Mouse (Mus musculus) cerebellum, adult 18-20 months (tissue): ENCODE results near the gene Ube2dnl1.

Source experiments
- DNase-seq, 2 experiments: peaks; one replicate each; pipeline ENCODE4 v3.0.0; 2021

Ube2dnl1 gene

DNA sequence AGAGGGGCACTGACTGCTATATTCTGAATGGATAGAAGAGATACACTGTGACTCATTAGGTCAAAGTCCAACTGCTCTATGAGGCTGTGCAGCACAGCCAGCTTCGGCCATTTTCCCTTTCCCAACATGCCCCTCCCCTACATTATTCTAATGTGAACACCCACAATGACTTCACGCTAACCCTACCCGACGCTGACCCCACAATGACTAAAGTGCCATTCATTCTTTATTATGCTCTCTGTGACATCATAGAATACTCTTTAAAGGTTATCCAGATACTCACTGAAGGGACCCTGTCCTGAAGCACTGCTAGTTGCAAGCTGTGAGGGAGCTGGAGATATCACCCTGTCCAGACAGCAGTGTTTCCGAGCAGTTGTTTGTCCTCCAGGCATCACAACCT is at the start of gene Ube2dnl1:
Gene Ube2dnl1, plus strand, starts transcription at position 301 of the 400 bp plus-strand sequence.
- DNase-seq, result no peak

- no peak for DNase-seq
Observed at GRCm38 (mm10) chrX:114895489-114895888, 9.3 kb upstream of the Ube2dnl1 start.

GRCm38 (mm10) chrX:114897506-114897905 is 7.3 kb upstream of the Ube2dnl1 start:
- DNase-seq, result no peak

DNA sequence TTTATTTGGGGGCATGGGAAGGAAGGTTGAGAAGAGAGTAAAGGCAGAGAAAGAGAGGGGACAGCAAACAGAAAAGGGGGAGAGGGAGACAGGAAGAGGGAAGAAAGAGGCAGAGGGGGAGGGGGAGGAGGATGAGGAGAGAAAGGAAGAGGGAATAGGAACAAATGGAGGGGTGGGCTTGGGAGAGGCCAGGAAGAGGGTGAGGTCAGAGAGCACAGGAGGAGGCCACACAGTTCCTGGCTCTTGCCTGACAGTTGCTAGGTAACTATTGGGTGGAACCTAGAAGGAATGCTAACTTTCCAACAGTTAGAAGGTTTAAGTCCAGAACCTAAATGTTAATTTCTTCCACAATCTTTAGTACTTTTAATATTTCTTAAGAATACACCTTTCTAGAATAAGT is 1.4 kb upstream of the Ube2dnl1 start:
- no peak for DNase-seq

DNA sequence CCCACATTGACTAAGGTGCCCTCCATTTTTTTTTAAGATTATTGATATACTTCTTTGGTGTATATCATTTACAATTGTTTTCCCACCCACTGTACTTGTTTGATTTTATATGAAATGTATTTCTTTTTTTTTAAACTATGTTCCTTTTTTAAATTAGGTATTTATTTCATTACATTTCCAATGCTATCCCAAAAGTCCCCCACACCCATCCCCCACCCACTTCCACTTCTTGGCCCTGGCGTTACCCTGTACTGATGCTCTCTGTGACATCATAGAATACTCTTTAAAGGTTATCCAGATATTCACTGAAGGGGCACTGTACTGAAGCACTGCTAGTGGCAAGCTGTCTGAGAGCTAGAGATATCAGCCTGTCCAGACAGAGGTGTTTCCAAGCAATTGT is 2.5 kb downstream of the Ube2dnl1 start, which contains the start of gene Ube2dnl2:
Gene Ube2dnl2, plus strand, starts transcription at position 301 of the 400 bp plus-strand sequence.
- no peak for DNase-seq

- no peak for DNase-seq
Observed at GRCm38 (mm10) chrX:114955066-114955465, 50.3 kb downstream of the Ube2dnl1 start.
